Mouse (Mus musculus) C2C12 (cell line): Measurements from ENCODE around the gene Ehd1.

Experiments
- CTCF ChIP-seq: IDR thresholded peaks from one replicate; pipeline ENCODE4 v1.5.1; 2011; ENCODE audit not compliant: control insufficient read depth, insufficient read depth, insufficient read length
- MYOD1 ChIP-seq: IDR thresholded peaks from one replicate; pipeline ENCODE4 v1.6.1; 2011; ENCODE audit warnings: low read depth; ENCODE audit not compliant: control insufficient read depth, insufficient read length

GRCm38 (mm10) chr19:6289696-6290238 is 13.2 kb downstream of the Ehd1 start:
- TF ChIP-seq CTCF (no peak), MYOD1 (no peak)
